Mouse (Mus musculus) urinary bladder, postnatal 0 days (tissue): ENCODE measurements around the gene Btnl10. TPM values are rescaled to one million over a fixed set of nuclear protein-coding genes. Genes with fewer than 3 reads are reported as not detected.

Experiments used
- microRNA-seq: library from miRNA; unstranded; fragments of <30 nt; microRNA quantifications from one replicate; pipeline ENCODE4, GENCODE M21; 2016
- polyA plus RNA-seq: library from polyadenylated mRNA; unstranded; fragments of >200 nt; fragmentation: Nextera tagmentation; extraction: Ambion mirVana; gene quantifications from 2 replicates; pipeline ENCODE4 v1.2.1, GENCODE M21; 2015

Btnl10 gene
- 0.16 TPM in 1 of 2 replicates, not detected in the other for polyA plus RNA-seq

DNA sequence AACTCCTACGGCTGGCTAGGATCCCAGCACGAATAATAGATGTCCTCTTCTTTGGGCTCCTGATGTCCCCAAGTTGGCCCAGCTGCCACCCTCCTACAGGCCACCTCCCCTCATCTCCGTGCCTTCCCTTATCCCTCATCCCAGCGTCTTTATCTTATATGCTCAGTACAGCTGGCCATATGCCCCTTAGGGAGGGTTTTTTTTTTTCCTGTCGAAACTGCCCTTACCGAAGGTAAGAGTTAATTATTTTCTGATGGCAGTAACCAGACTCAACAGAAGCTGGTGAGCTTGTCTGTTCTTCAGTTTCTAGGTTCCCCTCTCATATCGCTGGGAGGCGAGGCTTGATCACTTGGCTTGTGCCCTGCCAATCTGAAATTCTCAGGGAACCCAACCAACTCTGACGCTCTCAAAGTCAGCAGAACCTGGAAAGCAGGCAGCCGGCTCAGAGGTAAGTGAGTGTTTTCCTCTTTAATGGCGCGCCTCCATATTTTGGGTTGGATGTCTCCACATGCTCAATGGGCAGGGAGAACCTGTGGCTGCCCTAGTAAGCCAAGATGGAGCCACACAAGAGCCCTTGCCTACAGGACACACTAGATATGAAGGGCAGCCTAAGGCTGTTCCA, at the start of gene Btnl10:
Gene Btnl10 (plus strand): TSS at position 164 of the 622 bp plus-strand sequence.

GRCm38 (mm10) chr11:58903511-58904409, 13.9 kb upstream of the Btnl10 start, which contains the start of gene Zfp39:
Zfp39 (minus strand) TSS chr11:58904225.

GRCm38 (mm10) chr11:58938322-58939087, 20.8 kb downstream of the Btnl10 start, which contains the start of gene Rnf187:
Rnf187 (minus strand) TSS chr11:58938916.

DNA sequence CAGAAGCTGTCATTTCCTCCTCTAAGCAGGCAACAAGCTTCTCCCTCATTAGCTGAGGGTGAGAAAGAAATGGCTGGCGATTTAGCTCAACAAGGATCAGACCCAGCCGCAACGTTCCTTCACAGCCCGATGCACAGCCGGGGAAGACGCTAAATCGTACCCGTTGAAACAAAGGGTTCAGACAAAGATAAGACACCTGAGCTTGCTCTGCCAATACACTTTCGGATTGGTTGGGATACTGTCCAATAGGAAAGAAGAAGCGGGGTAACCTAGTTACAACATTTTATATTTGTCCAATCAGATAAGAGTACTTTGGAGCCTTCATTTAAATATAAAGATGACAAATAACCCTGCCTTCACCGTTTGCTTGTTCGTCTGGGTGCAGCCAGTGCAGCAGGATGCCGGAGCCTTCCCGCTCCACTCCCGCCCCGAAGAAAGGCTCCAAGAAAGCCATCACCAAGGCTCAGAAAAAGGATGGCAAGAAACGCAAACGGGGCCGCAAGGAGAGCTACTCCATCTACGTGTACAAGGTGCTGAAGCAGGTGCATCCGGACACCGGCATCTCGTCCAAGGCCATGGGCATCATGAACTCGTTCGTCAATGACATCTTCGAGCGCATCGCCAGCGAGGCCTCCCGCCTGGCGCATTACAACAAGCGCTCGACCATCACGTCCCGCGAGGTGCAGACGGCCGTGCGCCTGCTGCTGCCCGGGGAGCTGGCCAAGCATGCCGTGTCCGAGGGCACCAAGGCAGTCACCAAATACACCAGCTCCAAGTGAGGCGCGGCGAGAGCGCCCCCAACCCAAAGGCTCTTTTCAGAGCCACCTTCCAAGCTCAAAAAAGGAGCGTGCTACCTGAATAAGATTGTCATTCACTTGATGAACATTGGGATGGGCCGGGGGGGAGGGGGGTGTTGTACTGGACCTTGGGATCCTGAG, 31.1 kb downstream of the Btnl10 start, which contains the start of gene Hist3h2ba:
Gene Hist3h2ba (plus strand): TSS at position 379 of the 938 bp plus-strand sequence.

GRCm38 (mm10) chr11:58954420-58955142, 36.9 kb downstream of the Btnl10 start, which contains the start of the genes Hist3h2a and Trim17:
Hist3h2a (plus strand) TSS chr11:58954685.
Trim17 (plus strand) TSS chr11:58954685.

Small RNAs within 50 kb of the gene (microRNA-seq; reads per million reads assigned to microRNA genes)
- gene Gm44313, result not detected

Other genes starting within 250 kb of the Btnl10 start
- not detected in 2 replicates for gene Olfr320, start 236.8 kb upstream of the Btnl10 start, polyA plus RNA-seq
- gene Olfr319, start 218.7 kb upstream of the Btnl10 start, polyA plus RNA-seq, result not detected in 2 replicates
- gene Olfr318, start 193.9 kb upstream of the Btnl10 start, polyA plus RNA-seq, result not detected in 2 replicates
- not detected in 2 replicates for gene Olfr317, start 178.7 kb upstream of the Btnl10 start, polyA plus RNA-seq
- gene Olfr316, start 165.2 kb upstream of the Btnl10 start, polyA plus RNA-seq, result not detected in 2 replicates
- gene Olfr315, start 144.7 kb upstream of the Btnl10 start, polyA plus RNA-seq, result not detected in 2 replicates
- not detected in 2 replicates for gene Olfr314, start 135.0 kb upstream of the Btnl10 start, polyA plus RNA-seq
- 8.1 and 9.6 TPM in 2 replicates for gene Fam183b, start 115.9 kb upstream of the Btnl10 start, polyA plus RNA-seq
- gene Olfr313, start 102.9 kb upstream of the Btnl10 start, polyA plus RNA-seq, result not detected in 2 replicates
- gene Olfr312, start 88.7 kb upstream of the Btnl10 start, polyA plus RNA-seq, result not detected in 2 replicates
- gene Olfr311, start 78.7 kb upstream of the Btnl10 start, polyA plus RNA-seq, result not detected in 2 replicates
- 2.1 and 2.5 TPM in 2 replicates for gene Gm12258, start 70.8 kb upstream of the Btnl10 start, polyA plus RNA-seq
- 3.1 and 3.9 TPM in 2 replicates for gene 2810021J22Rik, start 50.7 kb upstream of the Btnl10 start, polyA plus RNA-seq
- gene Zfp39, start 13.7 kb upstream of the Btnl10 start, polyA plus RNA-seq, result 2.1 and 2.6 TPM in 2 replicates
- gene Rnf187, start 21.0 kb downstream of the Btnl10 start, polyA plus RNA-seq, result 137 and 141 TPM in 2 replicates
- 2.0 and 2.6 TPM in 2 replicates for gene Hist3h2ba, start 31.0 kb downstream of the Btnl10 start, polyA plus RNA-seq
- gene Hist3h2a, start 36.8 kb downstream of the Btnl10 start, polyA plus RNA-seq, result 13.9 and 14.8 TPM in 2 replicates
- gene Trim17, start 36.8 kb downstream of the Btnl10 start, polyA plus RNA-seq, result 0.18 TPM in 1 of 2 replicates, not detected in the other
- 12.4 and 13.0 TPM in 2 replicates for gene Trim11, start 60.2 kb downstream of the Btnl10 start, polyA plus RNA-seq
- gene Obscn, start 218.5 kb downstream of the Btnl10 start, polyA plus RNA-seq, result 0.26 and 0.33 TPM in 2 replicates
- gene Iba57, start 245.8 kb downstream of the Btnl10 start, polyA plus RNA-seq, result 3.2 and 3.8 TPM in 2 replicates